Mouse (Mus musculus) hindbrain, embryonic 16.5 days (tissue): ENCODE measurements around the gene Lrfn5. TPM values are rescaled to one million over a fixed set of nuclear protein-coding genes. Genes with fewer than 3 reads are reported as not detected.

Experiments used
- ATAC-seq: fragments of 200-750 bp; cut with Nextera tagmentation; 2 replicates; pipeline ENCODE4 v1.8.0; 2017; ENCODE audit warnings: moderate TSS enrichment, moderate library complexity
- H3K27ac ChIP-seq: fragments of 300-500 bp; sonication (generic); 2 replicates; pipeline ENCODE4 v1.5.1; 2014; ENCODE audit warnings: low read depth, mild to moderate bottlenecking, control low read depth, low read length, moderate library complexity
- H3K27me3 ChIP-seq: fragments of 300-500 bp; sonication (generic); replicated peaks from 2 replicates; pipeline ENCODE4 v1.6.1; 2014; ENCODE audit warnings: low read length; ENCODE audit not compliant: control insufficient read depth, insufficient read depth
- H3K36me3 ChIP-seq: fragments of 300-500 bp; sonication (generic); 2 replicates; pipeline ENCODE4 v1.6.1; 2014; ENCODE audit warnings: mild to moderate bottlenecking, low read length, moderate library complexity, mixed read lengths; ENCODE audit not compliant: control insufficient read depth, insufficient read depth
- H3K4me1 ChIP-seq: fragments of 300-500 bp; sonication (generic); 2 replicates; pipeline ENCODE4 v1.6.1; 2014; ENCODE audit warnings: low read depth, low read length; ENCODE audit not compliant: control insufficient read depth, insufficient read depth
- H3K4me2 ChIP-seq: fragments of 300-500 bp; sonication (generic); 2 replicates; pipeline ENCODE4 v1.6.1; 2014; ENCODE audit warnings: mild to moderate bottlenecking, low read length, control low read depth, moderate library complexity
- H3K4me3 ChIP-seq: fragments of 300-500 bp; sonication (generic); 2 replicates; pipeline ENCODE4 v1.5.1; 2014; ENCODE audit warnings: mild to moderate bottlenecking, low read length, control low read depth, moderate library complexity
- H3K9ac ChIP-seq: fragments of 300-500 bp; sonication (generic); 2 replicates; pipeline ENCODE4 v1.6.1; 2014; ENCODE audit warnings: low read depth, mild to moderate bottlenecking, control low read depth, low read length, moderate library complexity
- H3K9me3 ChIP-seq: fragments of 300-500 bp; sonication (generic); 2 replicates; pipeline ENCODE4 v1.6.1; 2014; ENCODE audit warnings: mild to moderate bottlenecking, low read length, moderate library complexity; ENCODE audit not compliant: control insufficient read depth
- WGBS: fragments of 180-500 bp; shearing (Covaris S2); extraction: QIAGEN DNeasy Blood & Tissue Kit; methylation state at CpG from one replicate; pipeline ENCODE4 v1.1.7; 2014; 5-methylcytosine and 5-hydroxymethylcytosine counted together
- polyA plus RNA-seq: library from polyadenylated mRNA; unstranded; fragments of >200 nt; fragmentation: Nextera tagmentation; extraction: Ambion mirVana; gene quantifications from 2 replicates; pipeline ENCODE4 v1.2.1, GENCODE M21; 2015

Lrfn5 gene
- polyA plus RNA-seq: 79.0 and 81.8 TPM in 2 replicates

- ATAC-seq: peak; percentile 82
- Histone ChIP-seq H3K4me3 (peak within 1 kb of the TSS; percentile 85), H3K27ac (peak within 1 kb of the TSS; percentile 94), H3K9ac (peak within 1 kb of the TSS; percentile 90), H3K36me3 (no peaks in the 10 kb centered on the region), H3K27me3 (no peaks in the 10 kb centered on the region), H3K4me2 (peak within 1 kb of the TSS; percentile 73), H3K4me1 (no peaks in the 10 kb centered on the region; the same call in none of the 2 replicates), H3K9me3 (no peaks in the 10 kb centered on the region)
- 1% methylated on average over 49 of the region's 50 CpGs for WGBS
Measured at GRCm38 (mm10) chr12:61522829-61523370, at the start of gene Lrfn5. Gene Lrfn5, plus strand, starts transcription at chr12:61523150.

GRCm38 (mm10) chr12:61521501-61522147 lies 1.3 kb upstream of the Lrfn5 start:
- ATAC-seq: no peak
- WGBS: 2% methylated on average over 20 of the region's 20 CpGs
- H3K27ac ChIP-seq: no peak overlapping the region
- peak overlapping the region; percentile 37 for H3K9ac ChIP-seq
- no peaks in the 10 kb centered on the region for H3K27me3 ChIP-seq
- H3K4me2 ChIP-seq: peak overlapping the region; percentile 73
- H3K4me3 ChIP-seq: peak overlapping the region; percentile 38
- H3K9me3 ChIP-seq: no peaks in the 10 kb centered on the region
- no peaks in the 10 kb centered on the region; the same call in none of the 2 replicates for H3K4me1 ChIP-seq
- no peaks in the 10 kb centered on the region for H3K36me3 ChIP-seq

GRCm38 (mm10) chr12:61522148-61522828 lies 662 bp upstream of the Lrfn5 start:
- Histone ChIP-seq H3K27me3 (no peaks in the 10 kb centered on the region), H3K27ac (peak overlapping the region; percentile 94), H3K4me1 (no peaks in the 10 kb centered on the region; the same call in none of the 2 replicates), H3K4me3 (peak overlapping the region; percentile 85), H3K9me3 (no peaks in the 10 kb centered on the region), H3K36me3 (no peaks in the 10 kb centered on the region), H3K4me2 (peak overlapping the region; percentile 73), H3K9ac (peak overlapping the region; percentile 90)
- WGBS: under 1% methylated on average over 6 of the region's 6 CpGs
- ATAC-seq: peak; percentile 38

- WGBS: under 1% methylated on average over 16 of the region's 16 CpGs
- H3K27ac ChIP-seq: peak overlapping the region; percentile 94
- ATAC-seq: no peak
- H3K4me2 ChIP-seq: peak overlapping the region; percentile 73
- H3K4me1 ChIP-seq: no peaks in the 10 kb centered on the region; the same call in none of the 2 replicates
- peak overlapping the region; percentile 90 for H3K9ac ChIP-seq
- no peaks in the 10 kb centered on the region for H3K27me3 ChIP-seq
- H3K9me3 ChIP-seq: no peaks in the 10 kb centered on the region
- H3K4me3 ChIP-seq: peak overlapping the region; percentile 85
- no peaks in the 10 kb centered on the region for H3K36me3 ChIP-seq
Measured at GRCm38 (mm10) chr12:61523631-61524182, 757 bp downstream of the Lrfn5 start.

GRCm38 (mm10) chr12:61524183-61524651 lies 1.3 kb downstream of the Lrfn5 start:
- peak overlapping the region; percentile 90 for H3K9ac ChIP-seq
- H3K4me3 ChIP-seq: peak overlapping the region; percentile 85
- ATAC-seq: no peak
- H3K4me2 ChIP-seq: peak overlapping the region; percentile 73
- under 1% methylated on average over 33 of the region's 33 CpGs for WGBS
- H3K36me3 ChIP-seq: no peaks in the 10 kb centered on the region
- no peaks in the 10 kb centered on the region for H3K27me3 ChIP-seq
- peak overlapping the region; percentile 94 for H3K27ac ChIP-seq
- H3K9me3 ChIP-seq: no peaks in the 10 kb centered on the region
- H3K4me1 ChIP-seq: no peaks in the 10 kb centered on the region; the same call in none of the 2 replicates

GRCm38 (mm10) chr12:61526199-61526598 lies 3.2 kb downstream of the Lrfn5 start:
- 1% methylated on average over 9 of the region's 9 CpGs for WGBS
- H3K27ac ChIP-seq: peak overlapping the region; percentile 94
- H3K4me1 ChIP-seq: no peaks in the 10 kb centered on the region; the same call in none of the 2 replicates
- peak; percentile 89 for ATAC-seq
- H3K9me3 ChIP-seq: no peaks in the 10 kb centered on the region
- no peaks in the 10 kb centered on the region for H3K36me3 ChIP-seq
- peak overlapping the region; percentile 90 for H3K9ac ChIP-seq
- H3K4me3 ChIP-seq: peak overlapping the region; percentile 85
- peak overlapping the region; percentile 73 for H3K4me2 ChIP-seq
- no peaks in the 10 kb centered on the region for H3K27me3 ChIP-seq

- no peaks in the 10 kb centered on the region for H3K4me1 ChIP-seq
- ATAC-seq: no peak
- H3K36me3 ChIP-seq: no peaks in the 10 kb centered on the region
- no peak overlapping the region for H3K4me3 ChIP-seq
- no peaks in the 10 kb centered on the region for H3K27me3 ChIP-seq
- no peak overlapping the region for H3K9ac ChIP-seq
- H3K27ac ChIP-seq: no peak overlapping the region
- H3K9me3 ChIP-seq: no peaks in the 10 kb centered on the region
- WGBS: 85% methylated on average over 5 of the region's 5 CpGs
- H3K4me2 ChIP-seq: no peak overlapping the region
Measured at GRCm38 (mm10) chr12:61579949-61580348, 57.0 kb downstream of the Lrfn5 start.

- Histone ChIP-seq H3K27me3 (no peaks in the 10 kb centered on the region), H3K4me2 (no peak overlapping the region), H3K36me3 (no peaks in the 10 kb centered on the region), H3K4me1 (no peaks in the 10 kb centered on the region), H3K9me3 (no peaks in the 10 kb centered on the region), H3K4me3 (no peak overlapping the region), H3K9ac (no peak overlapping the region), H3K27ac (no peak overlapping the region)
- ATAC-seq: no peak
Measured at GRCm38 (mm10) chr12:61600305-61600704, 77.4 kb downstream of the Lrfn5 start.

GRCm38 (mm10) chr12:61607871-61608270 lies 84.9 kb downstream of the Lrfn5 start:
- Histone ChIP-seq H3K36me3 (no peaks in the 10 kb centered on the region), H3K27ac (no peak overlapping the region)
- no peak for ATAC-seq

More at GRCm38 (mm10) chr12:61607871-61608270, 84.9 kb downstream of the Lrfn5 start:
- Histone ChIP-seq H3K27me3 (no peaks in the 10 kb centered on the region), H3K9ac (no peak overlapping the region), H3K4me2 (no peak overlapping the region), H3K4me3 (no peak overlapping the region), H3K4me1 (no peaks in the 10 kb centered on the region), H3K9me3 (no peaks in the 10 kb centered on the region)
- 94% methylated on average over 3 of the region's 3 CpGs for WGBS
